Mouse (Mus musculus): ENCODE results near the gene Ddx23.

Ddx23 gene

GRCm38 (mm10) chr15:98662567-98663545 is at the start of gene Ddx23:
TSS of gene Ddx23 (minus strand) at chr15:98662894.
- in situ Hi-C loops (cut with MboI; ENCODE audit: low pct_unique_long_range_greater_than_20kb in 1 of 2, low sequenced_read_pairs in 2 of 2, unreplicated experiment in 1 of 2) = no loop called here

- in situ Hi-C loops (cut with MboI; ENCODE audit: low pct_unique_long_range_greater_than_20kb in 1 of 2, low sequenced_read_pairs in 2 of 2, unreplicated experiment in 1 of 2) = no loop called here
These were observed 47.7 kb upstream of the Ddx23 start for GRCm38 (mm10) chr15:98710442-98710841.

GRCm38 (mm10) chr15:98707766-98708372 is 45.2 kb upstream of the Ddx23 start, which contains the start of gene Ccdc65:
TSS of gene Ccdc65 (plus strand) at chr15:98708207.
- in situ Hi-C loops (cut with MboI; ENCODE audit: low pct_unique_long_range_greater_than_20kb in 1 of 2, low sequenced_read_pairs in 2 of 2, unreplicated experiment in 1 of 2) = no loop called here

- in situ Hi-C loops (cut with MboI; ENCODE audit: low pct_unique_long_range_greater_than_20kb in 1 of 2, low sequenced_read_pairs in 2 of 2, unreplicated experiment in 1 of 2) = no loop called here
These were observed 41.6 kb upstream of the Ddx23 start for GRCm38 (mm10) chr15:98704312-98704711.

- in situ Hi-C loops (cut with MboI; ENCODE audit: low pct_unique_long_range_greater_than_20kb in 1 of 2, low sequenced_read_pairs in 2 of 2, unreplicated experiment in 1 of 2) = no loop called here
These were observed 36.8 kb upstream of the Ddx23 start for GRCm38 (mm10) chr15:98699190-98700105.

GRCm38 (mm10) chr15:98696216-98696615 is 33.5 kb upstream of the Ddx23 start:
- in situ Hi-C loops (cut with MboI; ENCODE audit: low pct_unique_long_range_greater_than_20kb in 1 of 2, low sequenced_read_pairs in 2 of 2, unreplicated experiment in 1 of 2) = no loop called here

- in situ Hi-C loops (cut with MboI; ENCODE audit: low pct_unique_long_range_greater_than_20kb in 1 of 2, low sequenced_read_pairs in 2 of 2, unreplicated experiment in 1 of 2) = no loop called here
These were observed 33.0 kb upstream of the Ddx23 start for GRCm38 (mm10) chr15:98695726-98696125.

- in situ Hi-C loops (cut with MboI; ENCODE audit: low pct_unique_long_range_greater_than_20kb in 1 of 2, low sequenced_read_pairs in 2 of 2, unreplicated experiment in 1 of 2) = no loop called here
These were observed 29.5 kb upstream of the Ddx23 start for GRCm38 (mm10) chr15:98692171-98692715.

- in situ Hi-C loops (cut with MboI; ENCODE audit: low pct_unique_long_range_greater_than_20kb in 1 of 2, low sequenced_read_pairs in 2 of 2, unreplicated experiment in 1 of 2) = no loop called here
These were observed 28.9 kb upstream of the Ddx23 start for GRCm38 (mm10) chr15:98691486-98692147.

- in situ Hi-C loops (cut with MboI; ENCODE audit: low pct_unique_long_range_greater_than_20kb in 1 of 2, low sequenced_read_pairs in 2 of 2, unreplicated experiment in 1 of 2) = no loop called here
These were observed 27.0 kb upstream of the Ddx23 start for GRCm38 (mm10) chr15:98689682-98690081.

GRCm38 (mm10) chr15:98685926-98686325 is 23.2 kb upstream of the Ddx23 start:
- in situ Hi-C loops (cut with MboI; ENCODE audit: low pct_unique_long_range_greater_than_20kb in 1 of 2, low sequenced_read_pairs in 2 of 2, unreplicated experiment in 1 of 2) = no loop called here

- in situ Hi-C loops (cut with MboI; ENCODE audit: low pct_unique_long_range_greater_than_20kb in 1 of 2, low sequenced_read_pairs in 2 of 2, unreplicated experiment in 1 of 2) = no loop called here
These were observed 21.1 kb upstream of the Ddx23 start for GRCm38 (mm10) chr15:98683746-98684145.

GRCm38 (mm10) chr15:98683177-98683576 is 20.5 kb upstream of the Ddx23 start:
- in situ Hi-C loops (cut with MboI; ENCODE audit: low pct_unique_long_range_greater_than_20kb in 1 of 2, low sequenced_read_pairs in 2 of 2, unreplicated experiment in 1 of 2) = no loop called here

GRCm38 (mm10) chr15:98681633-98682032 is 18.9 kb upstream of the Ddx23 start:
- in situ Hi-C loops (cut with MboI; ENCODE audit: low pct_unique_long_range_greater_than_20kb in 1 of 2, low sequenced_read_pairs in 2 of 2, unreplicated experiment in 1 of 2) = no loop called here

- in situ Hi-C loops (cut with MboI; ENCODE audit: low pct_unique_long_range_greater_than_20kb in 1 of 2, low sequenced_read_pairs in 2 of 2, unreplicated experiment in 1 of 2) = no loop called here
These were observed 18.0 kb upstream of the Ddx23 start for GRCm38 (mm10) chr15:98680660-98681059.

- in situ Hi-C loops (cut with MboI; ENCODE audit: low pct_unique_long_range_greater_than_20kb in 1 of 2, low sequenced_read_pairs in 2 of 2, unreplicated experiment in 1 of 2) = no loop called here
These were observed 15.3 kb upstream of the Ddx23 start for GRCm38 (mm10) chr15:98677977-98678376.

- in situ Hi-C loops (cut with MboI; ENCODE audit: low pct_unique_long_range_greater_than_20kb in 1 of 2, low sequenced_read_pairs in 2 of 2, unreplicated experiment in 1 of 2) = no loop called here
These were observed 14.4 kb upstream of the Ddx23 start, which contains the start of gene Rnd1 for GRCm38 (mm10) chr15:98676940-98677728. TSS of gene Rnd1 (minus strand) at chr15:98677461.

All from mouse embryonic stem cell (cell line).